Mouse (Mus musculus): Measurements from ENCODE around the gene Fam151b. TPM values are rescaled to one million over a fixed set of nuclear protein-coding genes. Genes with fewer than 3 reads are reported as not detected.

The Fam151b gene
- total RNA-seq (2021): 1 to 10 TPM; 3.7 to 6.9 TPM
- long read RNA-seq, experiment 1, partial matches to known transcripts: 0 of 1 reads
- long read RNA-seq, experiment 1, other reads (novel, unspliced or antisense): 0 of 1 reads
- long read RNA-seq, experiment 2, partial matches to known transcripts: 0 of 8 reads
- long read RNA-seq, experiment 2, other reads (novel, unspliced or antisense): 4 of 8 reads

- peak; percentile 79 to 83 for DNase-seq (ENCODE audit: low spot score in 2 of 2)
These were observed at the start of gene Fam151b for GRCm38 (mm10) chr13:92483852-92484463. Fam151b (minus strand) TSS chr13:92484015.

GRCm38 (mm10) chr13:92532216-92532615 lies 48.4 kb upstream of the Fam151b start:
- DNase-seq (ENCODE audit: low spot score in 2 of 2): no peak

GRCm38 (mm10) chr13:92531237-92531636 lies 47.4 kb upstream of the Fam151b start:
- no peak for DNase-seq (ENCODE audit: low spot score in 2 of 2)

- peak; percentile 99 for DNase-seq (ENCODE audit: low spot score in 2 of 2)
These were observed 47.0 kb upstream of the Fam151b start, which contains the start of gene Zfyve16 for GRCm38 (mm10) chr13:92530721-92531211. Zfyve16 (minus strand) TSS chr13:92530868.

- DNase-seq (ENCODE audit: low spot score in 2 of 2): no peak
These were observed 46.3 kb upstream of the Fam151b start for GRCm38 (mm10) chr13:92529828-92530720.

- no peak for DNase-seq (ENCODE audit: low spot score in 2 of 2)
These were observed 39.5 kb upstream of the Fam151b start for GRCm38 (mm10) chr13:92523178-92523813.

- DNase-seq (ENCODE audit: low spot score in 2 of 2): peak in 1 of 2 experiments; percentile 19
These were observed 21.1 kb upstream of the Fam151b start for GRCm38 (mm10) chr13:92504871-92505270.

GRCm38 (mm10) chr13:92491923-92492322 lies 8.1 kb upstream of the Fam151b start:
- no peak for DNase-seq (ENCODE audit: low spot score in 2 of 2)

GRCm38 (mm10) chr13:92490817-92491216 lies 7.0 kb upstream of the Fam151b start:
- no peak for DNase-seq (ENCODE audit: low spot score in 2 of 2)

- DNase-seq (ENCODE audit: low spot score in 2 of 2): peak; percentile 14 to 25
These were observed 467 bp downstream of the Fam151b start for GRCm38 (mm10) chr13:92483348-92483747.

- DNase-seq (ENCODE audit: low spot score in 2 of 2): no peak
These were observed 13.7 kb downstream of the Fam151b start for GRCm38 (mm10) chr13:92470151-92470550.

GRCm38 (mm10) chr13:92469381-92469780 lies 14.4 kb downstream of the Fam151b start:
- DNase-seq (ENCODE audit: low spot score in 2 of 2): no peak

- no peak for DNase-seq (ENCODE audit: low spot score in 2 of 2)
These were observed 15.9 kb downstream of the Fam151b start for GRCm38 (mm10) chr13:92467891-92468290.

GRCm38 (mm10) chr13:92464698-92465097 lies 19.1 kb downstream of the Fam151b start:
- DNase-seq (ENCODE audit: low spot score in 2 of 2): no peak

- no peak for DNase-seq (ENCODE audit: low spot score in 2 of 2)
These were observed 36.9 kb downstream of the Fam151b start for GRCm38 (mm10) chr13:92446872-92447271.

GRCm38 (mm10) chr13:92440286-92440685 lies 43.5 kb downstream of the Fam151b start:
- DNase-seq (ENCODE audit: low spot score in 2 of 2): no peak

GRCm38 (mm10) chr13:92438656-92439055 lies 45.2 kb downstream of the Fam151b start:
- DNase-seq (ENCODE audit: low spot score in 2 of 2): no peak

GRCm38 (mm10) chr13:92427351-92427855 lies 56.4 kb downstream of the Fam151b start:
- no peak for DNase-seq (ENCODE audit: low spot score in 2 of 2)

GRCm38 (mm10) chr13:92426294-92427051 lies 57.3 kb downstream of the Fam151b start:
- peak in 1 of 2 experiments; percentile 21 for DNase-seq (ENCODE audit: low spot score in 2 of 2)

- DNase-seq (ENCODE audit: low spot score in 2 of 2): peak; percentile 29 to 31
These were observed 58.0 kb downstream of the Fam151b start, which contains the start of gene Ankrd34b for GRCm38 (mm10) chr13:92425758-92426264. Ankrd34b (plus strand) TSS chr13:92425896.
